Mouse (Mus musculus) CD4-positive helper T cell, adult 2 months (primary cell): Measurements from ENCODE around the gene Tspo.
A peak's percentile ranks its signal among the peaks of the same experiment; 100 is the strongest.

Experiments
- DNase-seq: peaks from one replicate; pipeline ENCODE4 v3.0.0-alpha.2; 2012; ENCODE audit warnings: low read depth, missing footprints, low spot score

Gene Tspo

DNA sequence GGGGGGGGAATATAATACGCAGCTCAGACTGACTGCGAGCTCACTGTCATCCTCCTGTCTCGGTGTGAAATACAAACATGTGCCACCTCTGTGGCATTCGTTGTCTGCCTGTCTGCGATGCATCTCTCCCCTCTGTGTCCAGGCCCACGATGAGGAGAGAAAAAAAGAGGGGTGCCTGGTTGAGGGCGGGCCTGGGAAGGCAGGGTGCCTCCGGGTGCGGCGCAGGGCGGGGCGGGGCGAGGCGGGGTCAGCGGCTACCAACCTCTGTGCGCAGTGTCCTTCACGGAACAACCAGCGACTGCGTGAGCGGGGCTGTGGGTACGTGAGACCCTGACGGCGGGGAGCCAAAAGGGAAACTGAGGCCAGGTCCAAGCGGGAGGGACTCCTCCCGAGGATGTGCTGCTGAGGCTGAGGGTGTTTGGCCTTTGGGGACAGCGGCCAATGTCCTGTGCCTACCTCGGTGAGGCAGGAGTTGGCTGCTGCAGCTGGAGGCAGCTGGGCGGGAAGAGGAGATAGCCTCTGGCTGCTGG, at the start of gene Tspo, which contains the start of gene Mcat:
Tspo (plus strand) TSS at position 266 of the 530 bp plus-strand sequence.
Mcat (minus strand) TSS at position 461 of the 530 bp plus-strand sequence.
- DNase-seq, result peak; percentile 84

DNA sequence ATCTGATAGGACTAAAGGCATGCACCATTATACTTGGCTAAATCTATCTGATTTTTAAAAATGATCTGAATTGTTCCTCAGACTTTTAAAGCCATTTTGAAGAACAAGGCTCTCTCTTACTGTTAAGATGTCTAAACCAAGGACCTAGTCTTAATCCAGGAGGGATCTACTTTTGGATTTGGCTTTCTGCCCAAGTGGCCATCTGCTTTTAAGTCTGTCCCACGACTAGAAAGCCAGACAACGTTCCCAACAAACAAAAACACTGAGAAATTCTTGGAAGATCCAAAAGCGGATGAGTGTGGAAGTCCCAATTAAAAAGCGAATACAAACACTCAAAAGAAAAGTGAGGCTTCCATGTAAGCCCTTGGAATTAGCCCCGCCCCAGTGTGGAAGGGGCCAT, 48.4 kb upstream of the Tspo start:
- no peak for DNase-seq

DNA sequence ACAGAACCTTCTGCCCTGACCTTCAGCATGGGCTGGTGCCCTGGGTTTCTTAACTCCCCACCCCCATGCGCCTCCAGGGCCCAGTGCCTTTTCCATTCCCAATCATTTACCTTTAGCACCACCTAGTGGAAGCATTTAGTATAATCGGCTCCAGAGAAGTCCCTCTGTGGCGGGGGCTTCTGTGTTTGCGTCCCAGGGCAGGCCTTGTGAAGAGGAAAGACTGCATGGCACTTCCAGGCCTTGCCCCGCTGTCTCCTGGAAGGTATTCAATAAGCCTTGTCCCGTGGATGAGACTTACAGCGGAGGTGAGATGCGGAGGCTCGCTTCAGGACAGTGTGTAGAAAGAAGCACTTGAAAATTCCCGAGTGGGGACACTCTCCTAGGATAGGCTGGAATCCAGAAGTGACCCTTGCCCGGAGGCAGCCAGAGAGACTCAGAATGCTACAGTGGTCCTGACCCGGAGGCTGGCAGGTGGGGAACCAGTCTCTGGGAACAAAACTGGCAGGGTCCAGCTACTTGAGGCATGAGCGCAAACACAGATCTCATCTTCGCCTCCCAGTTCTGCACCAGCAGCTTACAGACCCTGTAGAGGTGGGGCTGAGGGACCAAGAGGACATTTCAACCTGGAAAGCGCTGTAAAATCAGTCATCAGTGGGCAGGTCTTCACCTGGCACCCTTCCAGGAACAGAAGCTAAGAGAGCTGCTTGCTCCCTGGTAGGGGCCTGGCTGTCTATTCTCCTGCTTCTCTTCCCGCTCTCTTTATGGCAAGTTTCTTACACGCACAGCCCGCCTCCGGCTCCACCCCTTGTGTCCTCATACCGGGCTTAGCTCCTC, 45.0 kb upstream of the Tspo start:
- DNase-seq, result peak; percentile 72

DNA sequence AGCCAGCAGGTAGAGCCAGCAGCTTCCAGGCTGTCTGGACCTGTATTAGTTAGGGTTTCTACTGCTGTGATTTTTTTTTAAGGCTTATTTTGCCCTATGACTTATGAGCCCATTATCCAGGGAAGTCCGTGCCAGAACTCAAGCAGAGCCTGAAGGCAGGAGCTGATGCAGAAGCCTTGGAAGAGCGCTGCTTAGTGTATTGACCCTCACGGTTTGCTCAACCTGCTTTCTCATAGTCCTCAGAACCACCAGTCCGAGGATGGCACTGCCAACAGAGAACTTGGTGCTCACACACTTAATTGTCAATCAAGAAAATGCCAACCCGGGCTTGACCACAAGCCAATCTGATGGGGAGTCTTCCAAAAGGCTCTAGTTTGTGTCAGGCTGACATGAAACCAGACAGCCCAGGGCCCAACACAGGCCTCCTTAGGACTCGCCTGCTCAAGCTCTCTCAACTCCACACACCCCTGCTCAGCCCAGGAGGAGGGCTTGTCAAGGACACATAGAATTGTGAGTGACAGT, 42.5 kb upstream of the Tspo start:
- DNase-seq, result no peak

DNA sequence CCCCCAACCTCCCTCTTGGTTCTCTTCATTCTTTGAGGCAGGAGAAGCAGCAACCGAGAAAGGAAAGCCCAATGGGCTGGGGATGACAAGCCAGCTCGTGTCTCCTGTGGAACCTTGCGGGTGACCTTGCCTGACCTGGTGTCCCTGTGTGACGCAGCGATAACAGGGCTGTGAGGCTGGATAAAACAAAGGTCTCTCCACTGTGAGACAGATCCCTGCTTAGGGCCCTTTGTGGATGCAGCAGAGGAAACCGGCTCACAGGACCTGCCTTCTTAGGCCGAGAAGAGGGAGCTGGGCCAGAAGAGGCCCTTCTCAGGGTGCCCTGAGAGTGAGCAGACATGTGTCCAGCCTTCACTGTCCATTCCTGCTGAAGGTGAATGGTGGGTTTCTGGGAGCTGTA, 40.2 kb upstream of the Tspo start:
- DNase-seq, result no peak

DNA sequence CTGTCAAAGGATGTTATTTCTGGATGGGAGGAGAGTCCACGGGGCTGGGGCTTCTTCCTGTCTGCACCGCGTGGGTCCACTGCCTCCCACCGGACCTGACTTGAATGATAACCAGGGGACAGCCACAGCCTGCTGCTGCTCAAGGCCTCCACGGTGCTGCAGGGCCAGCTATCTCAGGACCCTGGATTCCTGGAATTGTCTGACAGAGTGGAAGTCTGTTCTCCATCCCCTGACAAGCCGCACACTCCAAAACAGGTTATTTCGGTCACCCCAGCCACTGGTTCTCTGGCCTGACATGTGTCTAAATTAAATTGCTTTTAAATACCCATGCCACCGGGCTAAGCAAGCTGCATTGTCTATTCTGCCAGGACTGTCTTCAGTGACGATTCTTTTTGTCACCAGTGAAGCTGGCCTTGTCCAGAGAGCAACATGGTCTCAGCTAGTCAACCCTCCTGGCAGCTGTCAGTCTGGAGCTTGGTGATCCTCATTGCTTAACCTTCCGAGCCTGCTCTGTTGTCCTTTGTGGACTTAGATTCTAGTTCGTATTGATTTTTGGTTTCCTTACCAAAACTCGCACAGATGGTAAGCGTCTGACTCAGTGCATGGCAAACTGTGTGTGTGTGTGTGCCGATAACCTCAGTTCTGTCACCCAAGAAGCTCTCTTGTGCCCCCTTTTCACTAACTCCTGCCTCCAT, 39.6 kb upstream of the Tspo start:
- no peak for DNase-seq

DNA sequence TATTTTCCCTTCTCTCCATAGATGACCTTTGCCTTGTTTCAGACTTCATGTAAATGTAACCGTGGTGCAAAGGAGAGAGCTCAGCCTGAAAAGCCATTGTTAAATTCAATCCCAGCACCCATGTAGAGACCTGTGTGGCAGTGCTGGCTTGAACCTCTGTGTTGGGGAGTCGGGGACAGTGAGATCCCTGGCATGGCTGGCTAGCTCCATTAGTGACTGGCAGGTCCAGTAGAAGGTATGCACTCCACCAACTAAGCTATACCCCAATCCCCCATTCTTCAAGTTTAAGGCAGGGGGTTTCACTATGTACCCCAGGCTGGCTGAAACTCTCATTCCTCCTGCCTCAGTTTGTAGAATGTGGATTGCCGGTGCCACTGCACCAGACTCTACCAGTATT, 39.1 kb upstream of the Tspo start:
- no peak for DNase-seq

DNA sequence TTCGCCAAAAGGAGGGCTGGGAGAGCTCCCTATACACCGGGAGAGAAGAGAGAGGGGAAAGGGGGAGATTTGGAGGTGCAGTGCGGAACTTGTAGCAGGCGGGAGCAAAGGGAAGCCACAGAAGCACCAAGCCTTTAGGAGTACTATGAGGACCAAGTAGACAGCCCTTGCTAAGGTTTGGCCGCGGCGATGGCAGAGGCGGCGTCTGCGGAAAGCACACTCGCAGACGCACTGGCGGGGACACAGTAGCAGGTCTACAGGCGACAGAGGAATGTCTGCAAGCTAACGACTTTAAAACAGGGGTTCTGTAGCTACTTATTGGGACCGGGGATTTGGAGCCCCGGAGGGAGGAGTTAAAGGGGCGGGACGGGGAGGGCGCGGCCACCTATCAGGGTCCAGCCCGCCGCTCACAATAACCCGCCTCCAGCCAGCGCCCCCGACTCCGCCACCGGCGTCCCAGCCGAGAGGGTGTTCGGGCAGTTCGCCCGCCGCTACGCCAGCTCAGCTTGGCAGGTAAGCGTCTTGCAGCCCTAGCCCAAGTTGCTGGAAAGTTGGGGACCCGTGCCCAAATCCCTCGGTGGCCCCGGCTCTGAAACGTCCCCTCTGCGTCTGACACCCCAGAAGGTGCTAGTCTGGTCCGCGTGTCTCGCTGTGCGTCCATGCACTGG, 36.8 kb upstream of the Tspo start, which contains the start of gene Bik:
Bik (plus strand) TSS at position 439 of the 668 bp plus-strand sequence.
- DNase-seq, result peak; percentile 69

DNA sequence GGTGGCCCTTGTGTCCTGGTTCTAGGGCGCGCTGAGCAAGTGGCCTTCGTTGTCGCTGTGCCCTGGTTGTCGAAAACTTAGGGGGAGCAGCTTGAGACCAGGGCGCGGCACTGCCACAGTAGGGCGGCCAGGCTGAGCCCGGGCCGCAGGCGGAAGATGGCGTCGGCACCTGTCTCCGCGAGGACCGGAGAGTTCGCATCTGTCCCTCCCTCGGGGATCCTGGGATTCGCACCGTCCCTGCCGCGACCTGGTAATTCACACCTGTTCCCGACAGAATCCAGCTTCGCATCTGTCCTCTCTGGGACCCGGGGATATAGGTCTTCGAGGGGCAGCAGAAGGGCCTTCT, 36.3 kb upstream of the Tspo start:
- DNase-seq, result no peak

DNA sequence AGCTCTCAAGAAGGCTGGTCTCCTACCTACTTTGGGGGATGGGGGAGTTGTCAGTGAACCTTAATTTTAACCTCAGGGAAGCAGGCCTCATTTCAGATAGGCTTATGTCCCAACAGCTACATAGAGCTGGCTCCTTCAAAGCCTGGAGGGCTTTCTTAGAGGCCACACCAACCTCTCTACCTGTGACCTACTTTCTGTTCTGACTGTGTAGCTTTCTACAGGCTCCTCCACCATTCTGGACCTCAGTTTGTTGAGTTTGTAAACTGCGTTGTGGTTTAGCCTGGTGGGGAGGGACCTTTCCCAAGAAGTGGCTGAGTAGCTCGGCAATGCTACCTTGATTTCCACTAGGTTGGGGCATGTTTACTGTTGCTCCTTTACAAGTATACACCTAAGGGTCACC, 35.6 kb upstream of the Tspo start:
- DNase-seq, result no peak

DNA sequence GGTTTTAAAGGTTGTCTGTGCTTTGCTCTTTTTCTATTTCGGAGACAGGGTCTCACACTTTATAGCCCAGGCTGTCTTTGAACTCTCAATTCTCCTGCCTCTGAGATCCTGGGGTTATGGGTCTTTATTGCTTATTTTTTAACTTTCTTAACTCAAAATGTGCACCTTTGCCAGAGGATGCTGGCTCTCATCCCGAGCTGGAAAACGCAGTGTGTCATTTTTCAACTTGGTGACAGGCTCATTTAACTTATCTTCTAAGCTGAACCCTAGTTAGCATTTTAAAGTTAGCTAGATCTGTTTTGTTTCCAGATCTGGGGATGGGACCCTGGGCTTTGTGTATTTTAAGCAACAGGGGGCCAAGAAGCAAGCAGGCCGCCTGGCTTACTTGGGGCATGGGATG, 34.5 kb upstream of the Tspo start:
- DNase-seq, result no peak

DNA sequence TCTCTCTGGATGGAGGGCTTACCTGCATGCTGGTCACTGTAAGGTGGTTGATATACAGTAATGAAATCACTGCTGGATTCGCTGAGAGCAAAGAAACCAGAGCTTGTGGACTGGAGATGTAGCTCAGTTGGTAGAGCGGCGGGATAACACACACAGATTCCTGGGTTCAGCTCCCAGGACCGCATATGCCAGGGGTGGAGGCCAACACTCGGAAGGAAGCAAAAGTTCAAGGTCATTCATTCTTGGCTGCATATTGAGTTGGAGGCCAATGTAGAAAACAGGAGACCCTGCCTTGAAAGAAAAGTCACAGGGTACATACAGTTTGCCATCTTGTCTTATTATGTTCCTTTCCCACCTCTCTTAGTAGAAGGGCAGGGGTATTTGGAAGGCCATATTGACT, 33.6 kb upstream of the Tspo start:
- no peak for DNase-seq

DNA sequence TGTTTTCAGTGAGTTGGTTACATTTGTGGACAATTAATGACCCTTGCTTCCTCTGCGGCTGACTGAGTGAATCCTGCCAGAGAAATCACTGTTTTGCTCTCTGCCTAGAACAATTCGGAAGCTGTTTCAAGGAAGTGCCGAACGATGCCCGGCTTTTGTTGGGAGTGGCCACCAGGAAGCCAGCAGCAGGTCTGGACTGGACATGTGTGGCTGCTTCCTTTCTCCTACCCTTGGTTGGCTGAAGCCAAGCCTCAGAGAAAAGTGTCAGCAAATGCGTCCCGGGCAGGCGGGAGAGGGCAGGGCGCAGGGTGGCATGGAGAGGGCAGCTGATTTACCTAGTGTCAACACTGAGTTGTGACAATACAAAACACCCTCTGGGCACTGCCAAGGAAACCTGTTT, 33.2 kb upstream of the Tspo start:
- no peak for DNase-seq

DNA sequence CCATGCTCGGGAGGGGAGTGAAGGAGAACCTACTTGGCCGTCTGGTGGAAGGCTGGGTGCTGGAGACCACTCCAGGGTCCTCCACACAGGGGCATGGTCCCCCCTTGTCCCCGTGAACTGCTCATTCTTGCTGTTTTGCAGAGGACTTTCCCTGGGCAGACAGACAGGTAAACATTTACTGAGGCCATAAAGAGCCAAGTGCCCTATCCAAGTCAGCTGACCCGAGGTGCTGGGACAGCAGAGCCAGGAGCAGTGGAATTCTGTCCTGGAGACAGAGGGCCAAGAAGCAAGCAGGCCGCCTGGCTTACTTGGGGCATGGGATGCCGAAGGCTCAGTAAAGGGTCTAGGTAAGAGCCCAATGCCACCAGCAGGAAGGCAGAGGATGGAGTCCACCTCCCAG, 32.7 kb upstream of the Tspo start:
- no peak for DNase-seq

DNA sequence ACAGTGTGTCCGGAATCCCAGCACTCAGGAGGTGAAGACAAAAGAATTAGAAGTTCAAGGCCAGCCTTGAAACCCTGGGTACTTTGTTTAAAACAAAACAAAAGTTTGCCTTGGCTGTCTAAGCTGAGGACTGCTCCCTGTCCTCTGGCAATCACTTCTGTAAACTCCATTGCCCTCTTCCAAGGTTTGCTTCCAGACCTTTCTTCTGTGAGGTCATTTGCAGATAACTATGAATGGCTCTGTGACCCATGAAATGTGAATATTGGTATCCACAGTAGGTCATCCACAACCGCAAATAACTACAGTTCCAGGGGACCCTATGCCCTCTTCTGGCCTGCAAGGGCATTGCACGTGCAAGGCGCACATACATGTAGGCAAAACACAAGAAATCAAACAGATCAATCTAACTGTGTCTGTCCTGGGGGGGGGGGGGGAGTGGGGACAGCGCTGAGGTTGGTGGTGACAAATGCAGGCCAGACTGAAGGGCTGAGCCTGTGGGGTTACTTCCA, 31.4 kb upstream of the Tspo start:
- no peak for DNase-seq

DNA sequence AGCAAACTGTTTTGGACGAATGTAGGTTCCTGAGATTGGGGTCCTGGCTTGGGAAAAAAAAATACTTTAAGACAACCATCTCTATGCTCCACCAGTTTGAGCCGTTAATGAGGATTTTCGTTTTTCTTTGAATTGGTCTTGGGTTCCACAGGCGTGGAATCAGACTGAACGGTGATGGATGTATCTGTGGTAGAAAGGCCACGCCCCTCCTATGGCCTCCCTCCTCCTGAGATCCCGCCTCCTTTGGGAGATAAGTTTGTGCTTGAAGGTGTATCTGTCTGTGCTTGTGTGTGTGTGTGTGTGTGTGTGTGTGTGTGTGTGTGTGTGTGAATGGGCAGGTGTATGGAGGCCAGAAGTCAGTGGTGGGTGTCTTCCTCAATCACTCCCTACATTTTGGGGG, 30.8 kb upstream of the Tspo start:
- DNase-seq, result no peak

DNA sequence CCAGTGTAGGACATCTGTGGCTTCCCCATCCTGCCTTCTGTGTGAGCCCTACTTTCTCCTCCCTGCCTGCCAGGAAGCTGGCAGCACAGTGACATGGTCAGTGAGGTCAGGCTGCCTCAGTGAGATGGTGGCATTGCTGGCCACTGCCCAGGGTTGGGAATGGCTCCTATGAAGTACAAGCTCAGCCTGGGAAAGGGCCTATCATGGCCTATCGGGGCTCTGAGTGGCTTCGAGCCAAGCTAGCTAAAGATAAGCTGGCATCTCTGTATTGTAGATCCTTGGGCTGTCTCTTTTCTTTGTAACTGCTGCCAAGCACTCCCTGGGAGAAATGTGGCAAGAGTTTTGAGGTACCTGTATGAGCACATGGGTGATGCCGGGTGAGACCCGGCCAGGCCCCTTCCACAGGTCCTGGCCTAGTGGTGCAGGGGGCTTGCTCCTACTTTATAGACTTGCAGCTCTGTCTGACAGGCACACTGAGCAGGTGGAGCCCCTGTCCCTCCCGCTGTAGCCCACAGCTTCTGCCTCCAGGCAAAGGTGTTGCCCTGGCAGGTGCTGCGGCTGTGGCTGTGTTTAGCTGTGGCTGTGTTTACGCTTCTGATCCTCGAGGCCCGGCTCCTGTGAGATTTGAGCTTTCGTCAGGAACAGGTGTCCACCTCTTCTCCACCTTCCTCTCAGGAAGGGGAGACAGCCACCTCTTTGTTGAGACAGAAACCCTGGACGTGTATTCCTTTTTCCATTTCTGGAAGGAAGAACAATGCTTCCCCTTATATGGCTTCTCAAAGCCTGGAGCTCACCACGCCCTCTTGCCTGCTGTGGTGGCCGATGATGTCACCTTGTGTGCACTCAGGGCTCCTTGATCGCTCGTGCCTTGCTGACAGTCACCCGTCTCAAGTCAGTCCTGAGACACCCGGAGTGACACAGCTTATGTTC, 28.2 kb upstream of the Tspo start:
- no peak for DNase-seq

DNA sequence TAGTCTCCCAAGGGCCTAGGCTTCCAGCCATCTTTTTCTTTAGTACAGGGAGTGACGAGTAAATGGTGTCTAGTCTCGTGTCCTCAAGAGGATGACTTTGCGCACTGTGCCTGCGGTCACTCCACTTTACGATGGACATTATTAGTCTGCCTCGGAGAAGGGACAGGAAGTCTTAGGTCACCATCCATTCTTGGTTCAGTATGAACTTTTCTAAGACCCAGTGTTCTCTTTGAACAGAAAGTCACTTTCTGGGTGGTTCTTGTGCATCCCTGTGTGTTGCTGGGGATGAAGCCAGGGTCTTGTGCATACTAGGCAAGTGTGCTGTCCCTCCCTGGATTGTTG, 27.5 kb upstream of the Tspo start:
- no peak for DNase-seq

DNA sequence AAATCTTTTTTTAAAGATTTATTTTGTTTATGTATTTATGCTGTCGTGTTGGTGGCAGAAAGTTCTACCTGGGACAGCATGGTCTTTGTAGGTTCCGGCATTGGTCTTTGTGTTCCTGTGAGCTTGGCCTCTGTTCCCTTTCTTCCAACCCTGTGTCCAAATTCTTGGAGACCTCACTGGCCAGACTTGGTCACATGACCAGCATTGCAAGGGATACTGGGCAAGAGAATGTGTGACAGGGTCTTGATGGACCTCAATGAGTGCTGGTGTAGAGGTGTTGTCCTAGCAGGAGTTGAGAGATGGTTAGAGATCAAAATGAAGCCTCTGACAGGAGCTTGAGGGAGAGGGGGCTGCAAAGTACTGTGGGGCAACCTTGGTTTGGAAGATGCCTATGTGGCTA, 24.5 kb upstream of the Tspo start:
- DNase-seq, result no peak

DNA sequence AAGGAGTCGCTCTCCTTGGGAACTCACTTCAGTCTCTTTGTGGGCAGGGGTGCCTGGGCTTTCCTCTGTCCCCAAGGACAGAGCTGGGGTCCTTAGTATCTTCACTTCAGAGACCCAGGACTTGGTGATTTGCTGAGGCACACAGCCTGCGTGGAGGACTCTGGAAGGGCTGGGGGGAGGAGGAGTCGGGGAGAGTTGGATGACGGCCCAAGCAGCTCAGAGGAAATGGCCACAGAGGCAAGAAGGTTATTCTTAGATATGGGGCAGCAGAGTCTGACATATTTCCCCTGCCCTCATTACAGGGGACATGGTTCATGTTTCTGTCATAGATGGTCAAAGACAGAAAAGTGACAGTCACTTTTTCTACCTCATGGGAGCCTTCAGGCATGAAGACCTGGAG, 23.5 kb upstream of the Tspo start:
- DNase-seq, result no peak
